Comparison of ENCODE assay signal across 26 mouse cellular contexts in genomic region chr10:79495886-79496285, GRCm38 (mm10). TPM values are rescaled to one million over a fixed set of nuclear protein-coding genes. Genes with fewer than 3 reads are reported as not detected.
A peak's percentile ranks its signal among the peaks of the same experiment; 100 is the strongest.
DNase-seq lines count a peak whose midpoint lies in the region; ATAC-seq and TF ChIP-seq lines count a peak whose summit lies in the region.
"Had no signal": no experiment of that assay in that cellular context is flagged by ENCODE, and none has a peak within 500 bp of the region (broad histone marks: within the 10 kb centered on the region; RNA-seq: fewer than 3 reads in every experiment).

No protein-coding gene starts in this region.

- H3K9me3 ChIP-seq in kidney, embryonic 14.5 days (ENCODE audit: control insufficient read depth, low read length), result no peaks in the 10 kb centered on the region
- no peaks in the 10 kb centered on the region for H3K9me3 ChIP-seq in embryonic facial prominence, embryonic 10.5 days
- H3K9me3 ChIP-seq: embryonic facial prominence, embryonic 15.5 days; hindbrain, embryonic 12.5 days had no signal

- TF ChIP-seq CTCF in kidney, adult 2 months (conservative IDR thresholded peaks at IDR 0.05; ENCODE audit: insufficient read depth, insufficient read length, low read depth, low read length), result no peak
- no peak for TF ChIP-seq CTCF in layer of hippocampus, adult 2 months (conservative IDR thresholded peaks at IDR 0.05)

- no peak overlapping the region for H3K9ac ChIP-seq in kidney, embryonic 14.5 days (ENCODE audit: low read depth, low read length)
- H3K9ac ChIP-seq: embryonic facial prominence, embryonic 15.5 days; heart, embryonic 13.5 days; hindbrain, embryonic 12.5 days had no signal

- TF ChIP-seq POLR2A in kidney, adult 2 months (IDR thresholded peaks at IDR 0.05; ENCODE audit: low read depth, low read length), result no peak

- H3K27me3 ChIP-seq in kidney, adult 2 months (replicated peaks; ENCODE audit: control insufficient read depth, insufficient read depth, low read length), result no peaks in the 10 kb centered on the region
- H3K27me3 ChIP-seq in kidney, embryonic 14.5 days (ENCODE audit: control insufficient read depth, insufficient read depth, low read length), result no peaks in the 10 kb centered on the region
- no peaks in the 10 kb centered on the region for H3K27me3 ChIP-seq in embryonic facial prominence, embryonic 10.5 days (replicated peaks; ENCODE audit: low read depth, poor library complexity, severe bottlenecking)
- H3K27me3 ChIP-seq: embryonic facial prominence, embryonic 15.5 days; heart, embryonic 13.5 days; hindbrain, embryonic 12.5 days had no signal

- H3K4me2 ChIP-seq in kidney, embryonic 14.5 days (replicated peaks; ENCODE audit: low read depth, low read length), result no peak overlapping the region
- H3K4me2 ChIP-seq: embryonic facial prominence, embryonic 15.5 days; heart, embryonic 13.5 days; hindbrain, embryonic 12.5 days had no signal

- DNase-seq in kidney, adult 2 months, result peak; percentile 45
- peak; percentile 30 to 45 for DNase-seq in kidney, adult 8-10 months
- DNase-seq in kidney, postnatal 25 days, result peak; percentile 29 to 75
- DNase-seq in adrenal gland, postnatal 36 days, result no peak
- no peak for DNase-seq in layer of hippocampus, adult 2 months (ENCODE audit: low spot score in 2 of 2)
- DNase-seq in embryonic facial prominence, embryonic 10.5 days (ENCODE audit: low spot score), result no peak
- DNase-seq: adrenal gland, postnatal 14 days; cerebellum, adult 18-20 months; gastrocnemius, postnatal 36 days; heart, adult 11 months; heart, postnatal 36 days had no signal

- 36% methylated on average over 3 of the region's 3 CpGs for WGBS in kidney, adult 2 months
- WGBS in kidney, embryonic 14.5 days, result 43% methylated on average over 3 of the region's 3 CpGs
- WGBS in embryonic facial prominence, embryonic 10.5 days, result 68% methylated on average over 3 of the region's 3 CpGs

- no peaks in the 10 kb centered on the region for H3K4me1 ChIP-seq in kidney, adult 2 months (ENCODE audit: control insufficient read depth, insufficient read depth, low read length)
- no peaks in the 10 kb centered on the region for H3K4me1 ChIP-seq in kidney, embryonic 14.5 days (ENCODE audit: control insufficient read depth, insufficient read depth, low read length)
- H3K4me1 ChIP-seq in embryonic facial prominence, embryonic 10.5 days, result no peaks in the 10 kb centered on the region
- H3K4me1 ChIP-seq: embryonic facial prominence, embryonic 15.5 days; forebrain, embryonic 10.5 days; heart, embryonic 13.5 days; hindbrain, embryonic 12.5 days had no signal

- ATAC-seq in kidney, embryonic 14.5 days (ENCODE audit: low FRiP score, low TSS enrichment), result no peak
- ATAC-seq: activated CD4-positive, CD25-positive, alpha-beta regulatory T cell, adult 4 months; forebrain, embryonic 14.5 days; hindbrain, postnatal 0 days had no signal

- H3K4me3 ChIP-seq in kidney, adult 2 months (ENCODE audit: insufficient read depth, low read depth, low read length), result no peak overlapping the region
- H3K4me3 ChIP-seq in kidney, embryonic 14.5 days (ENCODE audit: low read length), result no peak overlapping the region
- no peak overlapping the region for H3K4me3 ChIP-seq in layer of hippocampus, adult 2 months
- H3K4me3 ChIP-seq in embryonic facial prominence, embryonic 10.5 days, result no peak overlapping the region
- H3K4me3 ChIP-seq: embryonic facial prominence, embryonic 15.5 days; erythroblast, embryonic 14.5 days; forebrain, embryonic 10.5 days; heart, embryonic 13.5 days; hindbrain, embryonic 12.5 days had no signal

- no peak overlapping the region for H3K27ac ChIP-seq in kidney, adult 2 months (ENCODE audit: insufficient read depth, low read depth, low read length)
- H3K27ac ChIP-seq in kidney, embryonic 14.5 days (ENCODE audit: low read depth, low read length), result no peak overlapping the region
- no peak overlapping the region for H3K27ac ChIP-seq in layer of hippocampus, adult 2 months
- no peak overlapping the region for H3K27ac ChIP-seq in embryonic facial prominence, embryonic 10.5 days (replicated peaks)
- H3K27ac ChIP-seq: embryonic facial prominence, embryonic 15.5 days; forebrain, embryonic 10.5 days; heart, embryonic 13.5 days; hindbrain, embryonic 12.5 days; hindbrain, postnatal 0 days had no signal

- H3K36me3 ChIP-seq in kidney, adult 2 months (ENCODE audit: control insufficient read depth, insufficient read depth, low read length), result no peaks in the 10 kb centered on the region
- H3K36me3 ChIP-seq in kidney, embryonic 14.5 days (ENCODE audit: control insufficient read depth, insufficient read depth, low read length), result no peaks in the 10 kb centered on the region
- no peaks in the 10 kb centered on the region for H3K36me3 ChIP-seq in embryonic facial prominence, embryonic 10.5 days (replicated peaks)
- H3K36me3 ChIP-seq: embryonic facial prominence, embryonic 15.5 days; forebrain, embryonic 10.5 days; heart, embryonic 13.5 days; hindbrain, embryonic 12.5 days had no signal

RNA-seq across cellular contexts. Expression of gene Vmn2r83, which starts 27.4 kb away (rescaled TPM):
- not detected in 2 replicates for polyA plus RNA-seq in kidney, adult 2 months (2012; rRNA removed)
- not detected in 2 replicates for polyA plus RNA-seq in kidney, embryonic 14.5 days (2014; fragmentation: Nextera tagmentation; extraction: Ambion mirVana)
- total RNA-seq in adrenal gland, postnatal 36 days (2021), result not detected
- not detected for total RNA-seq in layer of hippocampus, adult 2 months (2021)
- polyA plus RNA-seq in embryonic facial prominence, embryonic 10.5 days (2016; fragmentation: Nextera tagmentation; extraction: Ambion mirVana), result not detected in 2 replicates
- total RNA-seq: adrenal gland, adult 18-20 months; adrenal gland, postnatal 14 days; CH12.LX; gastrocnemius, adult 8-10 months; gastrocnemius, postnatal 36 days; heart, postnatal 36 days; hindbrain, postnatal 0 days; MEL had no signal
- polyA plus RNA-seq: activated CD4-positive, CD25-positive, alpha-beta regulatory T cell, adult 4 months; embryonic facial prominence, embryonic 11.5 days; embryonic facial prominence, embryonic 15.5 days; erythroblast, embryonic 14.5 days; forebrain, embryonic 10.5 days; forebrain, embryonic 14.5 days; heart, embryonic 13.5 days; heart, postnatal 0 days had no signal

RNA-seq across cellular contexts. Expression of gene Plpp2, which starts 37.7 kb away (rescaled TPM):
- 58.1 and 66.2 TPM in 2 replicates for polyA plus RNA-seq in kidney, adult 2 months (2012; rRNA removed)
- polyA plus RNA-seq in kidney, embryonic 14.5 days (2014; fragmentation: Nextera tagmentation; extraction: Ambion mirVana), result 34.9 and 43.3 TPM in 2 replicates
- 10 to 100 TPM; 20.2 to 38.2 TPM for total RNA-seq in adrenal gland, postnatal 36 days (2021)
- total RNA-seq in layer of hippocampus, adult 2 months (2021), result 1 to 10 TPM; 4.2 to 4.9 TPM
- polyA plus RNA-seq in embryonic facial prominence, embryonic 10.5 days (2016; fragmentation: Nextera tagmentation; extraction: Ambion mirVana), result 28.4 and 29.2 TPM in 2 replicates

RNA-seq across cellular contexts. Expression of gene Mier2, which starts 59.1 kb away (rescaled TPM):
- 35.0 and 45.0 TPM in 2 replicates for polyA plus RNA-seq in kidney, adult 2 months (2012; rRNA removed)
- 44.2 and 47.4 TPM in 2 replicates for polyA plus RNA-seq in kidney, embryonic 14.5 days (2014; fragmentation: Nextera tagmentation; extraction: Ambion mirVana)
- total RNA-seq in adrenal gland, postnatal 36 days (2021), result 10 to 100 TPM; 30.4 to 33.4 TPM
- 10 to 100 TPM; 60.1 to 61.6 TPM for total RNA-seq in layer of hippocampus, adult 2 months (2021)
- polyA plus RNA-seq in embryonic facial prominence, embryonic 10.5 days (2016; fragmentation: Nextera tagmentation; extraction: Ambion mirVana), result 76.4 and 77.3 TPM in 2 replicates

Comparison
In these comparisons a context has a peak if more than half of its experiments do, and no peak if none do; other contexts are left out.
1. DNase-seq: peak in kidney, adult 2 months (single experiment), kidney, adult 8-10 months (2 of 2) and kidney, postnatal 25 days (2 of 2); none in adrenal gland, postnatal 36 days (0 of 2), layer of hippocampus, adult 2 months (0 of 2) and embryonic facial prominence, embryonic 10.5 days (single experiment).